Comparison of ENCODE assay signal across 7 mouse cellular contexts in genomic region chr12:84450351-84450717, GRCm38 (mm10). TPM values are rescaled to one million over a fixed set of nuclear protein-coding genes. Genes with fewer than 3 reads are reported as not detected.
A peak's percentile ranks its signal among the peaks of the same experiment; 100 is the strongest.
DNase-seq lines count a peak whose midpoint lies in the region; ATAC-seq lines count a peak whose summit lies in the region.

No protein-coding gene starts in this region.

- peak overlapping the region; percentile 98 for H3K4me2 ChIP-seq in hindbrain, embryonic 13.5 days
- peak overlapping the region; percentile 93 for H3K4me2 ChIP-seq in liver, embryonic 13.5 days
- peak overlapping the region; percentile 98 for H3K4me2 ChIP-seq in neural tube, embryonic 15.5 days

- peaks cover 7% of the 10 kb centered on the region for H3K36me3 ChIP-seq in embryonic facial prominence, embryonic 10.5 days (replicated peaks)
- H3K36me3 ChIP-seq in hindbrain, embryonic 13.5 days: no peaks in the 10 kb centered on the region
- H3K36me3 ChIP-seq in liver, embryonic 13.5 days: 0 out of 2 replicates have a peak, but pooled peaks cover 5% of the 10 kb centered on the region
- no peaks in the 10 kb centered on the region for H3K36me3 ChIP-seq in neural tube, embryonic 15.5 days

- peak overlapping the region; percentile 84 for H3K27ac ChIP-seq in embryonic facial prominence, embryonic 10.5 days (replicated peaks)
- peak overlapping the region; percentile 82 for H3K27ac ChIP-seq in hindbrain, embryonic 13.5 days
- H3K27ac ChIP-seq in liver, embryonic 13.5 days: peak overlapping the region; percentile 78
- peak overlapping the region; percentile 86 for H3K27ac ChIP-seq in neural tube, embryonic 15.5 days (replicated peaks)

- H3K4me3 ChIP-seq in embryonic facial prominence, embryonic 10.5 days: peak overlapping the region; percentile 92
- peak overlapping the region; percentile 80 for H3K4me3 ChIP-seq in hindbrain, embryonic 13.5 days
- H3K4me3 ChIP-seq in liver, embryonic 13.5 days (replicated peaks): peak overlapping the region; percentile 72
- H3K4me3 ChIP-seq in neural tube, embryonic 15.5 days (replicated peaks): peak overlapping the region; percentile 72

- 0 out of 2 replicates have a peak, but pooled peaks cover 4% of the 10 kb centered on the region for H3K27me3 ChIP-seq in embryonic facial prominence, embryonic 10.5 days (replicated peaks; ENCODE audit: low read depth, poor library complexity, severe bottlenecking)
- H3K27me3 ChIP-seq in hindbrain, embryonic 13.5 days: peaks cover 23% of the 10 kb centered on the region
- peaks cover 17% of the 10 kb centered on the region; the same call in 1 of the 2 replicates for H3K27me3 ChIP-seq in liver, embryonic 13.5 days
- H3K27me3 ChIP-seq in neural tube, embryonic 15.5 days (replicated peaks): no peaks in the 10 kb centered on the region; the same call in 1 of the 2 replicates

- peak overlapping the region; percentile 77 for H3K9ac ChIP-seq in hindbrain, embryonic 13.5 days
- H3K9ac ChIP-seq in liver, embryonic 13.5 days: peak overlapping the region; percentile 79
- H3K9ac ChIP-seq in neural tube, embryonic 15.5 days (replicated peaks): peak overlapping the region; percentile 59

- WGBS in embryonic facial prominence, embryonic 10.5 days: under 1% methylated on average over 6 of the region's 6 CpGs
- 0% methylated on average over 6 of the region's 6 CpGs for WGBS in hindbrain, embryonic 13.5 days
- WGBS in liver, embryonic 13.5 days (ENCODE audit: insufficient replicate concordance): under 1% methylated on average over 6 of the region's 6 CpGs
- under 1% methylated on average over 6 of the region's 6 CpGs for WGBS in neural tube, embryonic 15.5 days

- peak; percentile 33 for DNase-seq in ovary, adult 18-20 months (ENCODE audit: low spot score)
- no peak for DNase-seq in ovary, postnatal 36 days (ENCODE audit: low spot score)
- DNase-seq in embryonic facial prominence, embryonic 10.5 days (ENCODE audit: low spot score): no peak
- no peak for DNase-seq in liver, embryonic 13.5 days
- DNase-seq in frontal cortex, postnatal 14 days (ENCODE audit: low spot score in 2 of 2): no peak

- ATAC-seq in hindbrain, embryonic 13.5 days (ENCODE audit: low FRiP score): no peak
- no peak for ATAC-seq in liver, embryonic 13.5 days (ENCODE audit: low read depth)
- peak; percentile 13 for ATAC-seq in neural tube, embryonic 15.5 days (ENCODE audit: low FRiP score)

- H3K9me3 ChIP-seq in embryonic facial prominence, embryonic 10.5 days: no peaks in the 10 kb centered on the region
- no peaks in the 10 kb centered on the region for H3K9me3 ChIP-seq in hindbrain, embryonic 13.5 days
- H3K9me3 ChIP-seq in liver, embryonic 13.5 days (replicated peaks): no peaks in the 10 kb centered on the region
- H3K9me3 ChIP-seq in neural tube, embryonic 15.5 days (replicated peaks): no peaks in the 10 kb centered on the region

- peaks cover 24% of the 10 kb centered on the region for H3K4me1 ChIP-seq in embryonic facial prominence, embryonic 10.5 days
- peaks cover 23% of the 10 kb centered on the region for H3K4me1 ChIP-seq in hindbrain, embryonic 13.5 days (replicated peaks)
- H3K4me1 ChIP-seq in liver, embryonic 13.5 days (replicated peaks): peaks cover 37% of the 10 kb centered on the region
- H3K4me1 ChIP-seq in neural tube, embryonic 15.5 days: peaks cover 19% of the 10 kb centered on the region

RNA-seq across cellular contexts. Expression of gene Aldh6a1, which starts 0.5 kb away (rescaled TPM):
- 16.0 and 18.2 TPM in 2 replicates for polyA plus RNA-seq in embryonic facial prominence, embryonic 10.5 days (2016; fragmentation: Nextera tagmentation; extraction: Ambion mirVana)
- 30.3 and 32.9 TPM in 2 replicates for polyA plus RNA-seq in hindbrain, embryonic 13.5 days (2015; fragmentation: Nextera tagmentation; extraction: Ambion mirVana)
- 17.0 and 23.4 TPM in 2 replicates for polyA plus RNA-seq in liver, embryonic 13.5 days (2015; fragmentation: Nextera tagmentation; extraction: Ambion mirVana)
- 31.7 and 34.7 TPM in 2 replicates for polyA plus RNA-seq in neural tube, embryonic 15.5 days (2015; fragmentation: Nextera tagmentation; extraction: Ambion mirVana)

RNA-seq across cellular contexts. Expression of gene Lin52, which starts 0.9 kb away (rescaled TPM):
- 28.4 and 28.6 TPM in 2 replicates for polyA plus RNA-seq in embryonic facial prominence, embryonic 10.5 days (2016; fragmentation: Nextera tagmentation; extraction: Ambion mirVana)
- 34.8 and 36.1 TPM in 2 replicates for polyA plus RNA-seq in hindbrain, embryonic 13.5 days (2015; fragmentation: Nextera tagmentation; extraction: Ambion mirVana)
- polyA plus RNA-seq in liver, embryonic 13.5 days (2015; fragmentation: Nextera tagmentation; extraction: Ambion mirVana): 12.7 and 14.4 TPM in 2 replicates
- 28.9 and 29.7 TPM in 2 replicates for polyA plus RNA-seq in neural tube, embryonic 15.5 days (2015; fragmentation: Nextera tagmentation; extraction: Ambion mirVana)

RNA-seq across cellular contexts. Expression of gene Rnf113a2, which starts 33.3 kb away (rescaled TPM):
- 23.3 and 24.6 TPM in 2 replicates for polyA plus RNA-seq in embryonic facial prominence, embryonic 10.5 days (2016; fragmentation: Nextera tagmentation; extraction: Ambion mirVana)
- 25.7 and 28.5 TPM in 2 replicates for polyA plus RNA-seq in hindbrain, embryonic 13.5 days (2015; fragmentation: Nextera tagmentation; extraction: Ambion mirVana)
- polyA plus RNA-seq in liver, embryonic 13.5 days (2015; fragmentation: Nextera tagmentation; extraction: Ambion mirVana): 15.8 and 20.2 TPM in 2 replicates
- 21.5 and 21.9 TPM in 2 replicates for polyA plus RNA-seq in neural tube, embryonic 15.5 days (2015; fragmentation: Nextera tagmentation; extraction: Ambion mirVana)

RNA-seq across cellular contexts. Expression of gene Bbof1, which starts 41.5 kb away (rescaled TPM):
- 0.49 and 0.80 TPM in 2 replicates for polyA plus RNA-seq in embryonic facial prominence, embryonic 10.5 days (2016; fragmentation: Nextera tagmentation; extraction: Ambion mirVana)
- polyA plus RNA-seq in hindbrain, embryonic 13.5 days (2015; fragmentation: Nextera tagmentation; extraction: Ambion mirVana): 4.0 TPM in 2 replicates
- 0.24 and 0.75 TPM in 2 replicates for polyA plus RNA-seq in liver, embryonic 13.5 days (2015; fragmentation: Nextera tagmentation; extraction: Ambion mirVana)
- polyA plus RNA-seq in neural tube, embryonic 15.5 days (2015; fragmentation: Nextera tagmentation; extraction: Ambion mirVana): 3.6 and 5.0 TPM in 2 replicates

RNA-seq across cellular contexts. Expression of gene Entpd5, which starts 41.5 kb away (rescaled TPM):
- polyA plus RNA-seq in embryonic facial prominence, embryonic 10.5 days (2016; fragmentation: Nextera tagmentation; extraction: Ambion mirVana): 8.1 and 10.0 TPM in 2 replicates
- 11.4 and 13.0 TPM in 2 replicates for polyA plus RNA-seq in hindbrain, embryonic 13.5 days (2015; fragmentation: Nextera tagmentation; extraction: Ambion mirVana)
- polyA plus RNA-seq in liver, embryonic 13.5 days (2015; fragmentation: Nextera tagmentation; extraction: Ambion mirVana): 11.5 and 14.1 TPM in 2 replicates
- polyA plus RNA-seq in neural tube, embryonic 15.5 days (2015; fragmentation: Nextera tagmentation; extraction: Ambion mirVana): 11.6 and 17.0 TPM in 2 replicates
